Mouse (Mus musculus) 3134 (cell line): ENCODE data around the gene Eif4ebp2.

Experiments
- DNase-seq: peaks from one replicate; pipeline ENCODE4 v3.0.0-alpha.2; 2011; ENCODE audit warnings: low spot score; ENCODE audit not compliant: insufficient read length; ENCODE audit errors: extremely low read depth

The Eif4ebp2 gene

DNA sequence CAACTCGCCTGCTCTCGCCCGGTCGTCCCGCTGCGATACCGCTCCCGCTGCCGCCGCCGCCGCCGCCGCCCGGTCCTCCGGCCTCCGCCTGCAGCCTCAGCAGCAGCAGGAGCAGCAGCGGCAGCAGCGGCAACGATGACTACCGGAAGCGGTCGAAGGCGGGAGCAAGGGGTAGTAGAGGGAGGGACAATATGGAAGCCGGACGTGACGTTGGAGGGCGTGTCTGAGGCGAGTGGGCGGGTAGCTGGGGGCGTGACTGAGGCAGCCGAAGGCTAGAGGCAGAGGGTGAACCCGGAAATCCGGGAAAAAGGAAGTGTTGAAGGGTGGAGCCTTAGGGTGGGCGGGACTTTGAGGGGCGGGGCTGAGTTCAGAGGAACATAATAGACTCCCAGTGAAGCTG lies at the start of gene Eif4ebp2:
Gene Eif4ebp2, minus strand, starts transcription at position 17 of the 400 bp plus-strand sequence.
- DNase-seq = peak; percentile 97

DNA sequence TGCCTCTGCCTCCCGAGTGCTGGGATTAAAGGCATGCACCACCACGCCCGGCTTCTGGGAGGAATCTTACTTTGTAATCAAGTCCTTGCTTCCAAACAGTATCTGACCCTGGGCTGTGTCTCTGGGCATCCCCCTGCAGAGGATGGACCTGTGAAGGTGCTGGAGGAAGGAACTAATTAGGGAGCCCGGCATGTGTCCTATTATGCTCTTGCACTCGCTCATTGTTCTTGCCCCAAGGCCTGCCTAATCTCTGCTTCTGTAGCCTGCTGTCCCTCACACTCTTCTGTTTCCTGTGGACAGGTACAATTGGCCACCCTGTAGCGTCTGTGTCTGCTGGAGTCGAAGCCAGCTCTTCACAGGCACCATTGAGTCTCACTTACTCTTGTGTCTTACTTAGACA lies 48.3 kb upstream of the Eif4ebp2 start:
- DNase-seq = no peak

DNA sequence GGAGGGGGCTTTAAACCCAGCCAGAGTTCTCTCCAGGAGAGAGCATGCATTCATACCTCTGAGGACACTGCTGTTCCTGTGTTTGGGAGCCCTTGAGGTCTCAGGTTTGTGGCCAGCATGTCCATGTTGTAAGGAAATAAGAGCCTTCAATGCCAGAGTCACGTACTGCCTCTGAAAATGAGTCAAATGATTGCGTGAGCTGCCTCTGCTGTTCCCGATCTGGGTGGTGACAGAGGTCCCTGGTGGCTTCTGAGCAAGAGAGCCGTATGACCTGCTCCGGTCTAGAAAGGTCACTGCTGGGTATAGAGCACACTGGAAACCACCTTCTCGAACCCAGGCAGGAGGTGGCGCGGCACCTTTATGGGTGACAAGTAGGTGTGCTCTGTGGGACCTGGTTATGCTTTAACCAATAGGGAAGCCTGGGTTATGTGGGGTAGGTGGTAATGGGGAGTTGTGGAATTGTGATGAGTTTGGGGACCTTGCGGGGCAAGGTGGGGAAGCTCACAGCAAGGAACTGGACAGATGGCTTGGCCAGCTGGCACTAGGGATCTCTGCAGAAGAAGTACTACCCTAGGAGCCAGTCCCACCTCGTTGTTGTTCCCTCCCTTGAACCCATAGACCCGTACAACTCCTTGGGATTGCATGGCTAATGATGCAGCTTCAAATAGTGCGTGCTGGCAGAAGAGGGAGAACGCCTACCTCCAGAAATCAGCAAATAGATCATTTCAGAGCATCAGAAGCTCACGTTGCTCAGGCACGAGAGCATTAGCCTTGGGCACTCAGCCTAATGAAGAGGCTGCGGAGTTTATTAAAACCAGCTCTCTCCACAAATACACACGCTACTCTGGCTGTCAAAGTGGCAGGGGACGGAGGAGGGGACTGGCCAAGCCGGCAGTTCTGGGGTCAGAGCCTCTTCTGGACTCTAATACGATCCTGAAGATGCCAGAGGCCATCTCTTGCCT lies 47.3 kb upstream of the Eif4ebp2 start:
- no peak for DNase-seq

DNA sequence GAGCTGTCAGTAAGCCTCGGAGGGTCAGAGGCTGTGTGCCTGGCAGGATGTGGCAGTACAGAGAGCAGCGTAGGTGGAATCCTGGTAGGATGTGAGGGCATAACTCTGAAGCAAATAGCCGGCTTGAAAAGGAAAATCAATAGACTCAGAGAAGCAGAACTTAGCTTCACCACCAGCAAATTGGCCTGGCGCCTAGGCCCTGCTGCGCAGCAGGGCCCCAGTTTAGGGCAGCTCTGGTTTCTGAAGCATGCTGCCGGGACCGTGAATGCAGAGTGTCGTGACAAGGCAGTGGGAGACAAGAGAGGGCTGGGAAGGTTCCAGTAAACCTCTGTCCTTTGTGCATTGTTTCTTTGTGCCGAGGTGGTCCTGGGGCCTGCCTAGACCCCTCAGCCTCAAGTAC lies 43.8 kb upstream of the Eif4ebp2 start:
- DNase-seq = no peak

DNA sequence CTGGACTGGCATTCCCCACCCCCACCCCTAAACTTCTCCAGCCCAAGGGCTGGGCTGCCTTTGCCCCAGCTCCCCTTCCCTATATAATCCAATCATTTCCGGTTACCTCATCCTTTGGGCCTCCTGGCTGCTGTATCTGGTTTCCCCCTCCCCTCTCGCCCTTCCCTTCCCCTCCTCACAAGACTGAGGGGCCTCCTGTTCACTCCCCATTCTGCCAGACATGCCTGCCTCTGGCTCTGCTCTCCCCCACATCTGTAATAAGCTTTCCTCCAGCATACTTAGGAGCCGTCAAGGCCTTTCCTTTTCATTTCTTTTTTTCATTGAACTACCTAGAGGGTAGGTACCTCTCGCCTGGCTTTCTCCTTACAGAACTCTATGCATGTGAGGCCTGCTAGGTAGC lies 43.0 kb upstream of the Eif4ebp2 start:
- DNase-seq = no peak

DNA sequence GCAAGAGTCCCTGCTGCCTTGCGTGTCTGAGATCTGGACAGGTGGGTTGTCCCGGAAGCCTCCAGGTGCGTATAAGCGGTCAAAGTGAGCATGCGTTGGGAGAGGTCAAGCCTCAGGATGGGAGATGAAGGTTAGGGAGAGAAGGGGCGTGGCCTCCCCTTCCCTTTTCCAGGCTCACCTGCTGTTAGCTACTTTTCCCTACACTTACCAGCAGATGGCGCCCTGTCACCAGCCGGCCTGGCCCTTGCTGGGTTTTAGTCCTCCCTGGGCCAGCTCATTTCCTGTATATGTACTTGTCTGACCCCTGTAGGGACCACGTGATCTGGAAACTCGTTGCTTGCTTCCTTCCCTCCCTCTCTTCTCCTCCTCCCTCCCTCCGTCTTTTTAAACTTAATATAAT lies 39.6 kb upstream of the Eif4ebp2 start:
- DNase-seq = peak; percentile 68

DNA sequence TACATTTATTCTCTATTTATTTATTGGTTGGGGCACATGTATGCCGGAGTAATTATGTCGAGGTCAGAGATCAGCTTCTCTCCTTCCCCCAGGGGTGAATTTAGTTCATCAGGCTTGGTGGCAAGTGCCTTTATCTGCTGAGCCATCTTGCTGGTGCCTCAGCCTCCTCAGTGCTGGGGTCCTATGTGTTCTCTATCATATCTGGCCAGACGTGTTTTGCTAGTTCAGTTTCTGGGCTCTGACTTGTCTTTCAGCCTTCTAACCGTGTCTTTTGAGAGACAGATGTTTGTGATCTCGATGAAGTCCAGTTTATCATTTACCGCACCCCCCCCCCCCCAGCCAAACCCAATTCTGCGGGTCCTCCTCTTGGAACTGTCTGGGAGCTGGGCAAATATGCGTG lies 39.1 kb upstream of the Eif4ebp2 start:
- no peak for DNase-seq

DNA sequence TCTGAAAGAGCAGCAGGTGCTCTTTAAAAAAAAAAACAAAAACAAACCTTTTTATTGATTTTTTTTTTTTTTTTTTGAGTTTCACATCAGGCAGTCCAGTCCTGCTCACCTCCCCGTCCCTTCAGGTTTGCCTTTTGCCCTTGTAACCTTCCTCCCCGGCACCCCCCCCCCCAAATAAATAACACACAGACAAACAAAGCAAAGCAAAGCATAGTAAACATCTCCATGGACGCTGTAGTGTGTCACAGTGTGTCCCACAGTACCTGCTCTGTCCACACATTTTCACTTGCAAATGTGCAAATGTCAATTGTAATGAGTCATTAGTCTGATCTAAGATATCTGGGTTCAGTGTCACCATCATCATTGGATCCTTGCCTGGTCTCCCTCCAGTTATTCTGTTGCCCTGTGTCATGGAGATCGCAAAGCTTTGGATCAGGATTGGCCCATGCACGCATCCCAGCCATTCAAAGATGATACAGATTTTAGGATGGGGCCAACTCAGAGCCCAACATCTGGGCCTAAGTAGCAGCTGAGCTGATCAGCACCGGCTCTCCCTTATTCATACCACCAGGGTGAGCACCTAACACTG lies 36.2 kb upstream of the Eif4ebp2 start:
- no peak for DNase-seq

DNA sequence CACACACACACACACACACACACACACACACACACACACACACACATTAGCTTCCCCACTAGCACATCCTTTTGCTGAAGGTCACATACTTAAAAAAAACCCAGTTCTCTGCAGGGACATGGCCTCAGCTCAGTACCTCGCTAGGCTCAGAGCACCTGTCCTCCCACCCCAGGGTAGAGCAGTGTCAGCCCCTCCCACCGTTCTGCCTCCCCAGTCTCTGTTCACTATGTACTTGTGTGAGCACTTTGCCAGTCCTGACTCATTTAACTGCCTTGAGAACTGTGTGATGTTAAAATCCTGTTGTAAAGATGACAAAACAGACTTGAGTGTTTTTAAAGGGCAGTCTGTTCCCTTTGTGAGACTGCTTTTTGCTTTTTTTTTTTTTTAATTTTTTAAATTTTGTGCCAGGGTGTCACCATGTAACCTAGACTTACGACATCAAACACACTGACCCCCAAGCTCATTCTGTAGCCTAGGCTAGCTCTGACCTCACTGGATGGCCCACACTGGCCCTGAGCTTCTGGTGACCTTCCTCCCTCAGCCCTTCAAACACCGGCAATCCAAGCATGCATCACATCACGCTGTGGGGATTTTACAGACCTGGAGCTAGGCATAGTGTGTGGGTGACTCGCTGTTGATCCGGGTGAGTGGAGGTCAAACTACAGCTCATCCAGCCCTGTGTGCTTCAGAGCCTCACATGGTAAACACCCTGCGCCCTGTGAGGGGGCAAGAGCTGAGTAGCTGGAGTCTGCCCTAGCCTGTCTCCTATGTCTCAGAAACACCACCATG lies 34.3 kb upstream of the Eif4ebp2 start:
- DNase-seq = no peak

DNA sequence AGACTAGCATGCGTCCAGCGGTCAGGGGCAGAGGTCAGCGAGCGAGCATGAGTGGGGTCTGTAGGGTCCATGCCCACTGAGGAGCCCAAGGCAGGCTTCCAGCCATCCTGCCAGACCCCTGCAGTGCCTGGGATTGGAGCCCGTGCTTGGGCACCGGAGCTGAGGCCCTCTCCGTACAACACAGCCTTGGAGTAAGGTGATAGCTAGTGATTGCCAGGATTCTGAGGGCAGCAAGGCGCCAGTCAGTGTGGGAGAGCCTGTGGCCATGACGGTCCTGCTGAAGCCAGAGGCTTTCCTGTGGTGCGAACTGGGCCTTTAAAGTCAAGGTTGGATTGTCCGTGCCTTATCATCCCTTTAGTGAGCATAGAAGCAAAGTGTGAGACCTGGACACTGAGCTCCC lies 32.3 kb upstream of the Eif4ebp2 start:
- DNase-seq = no peak

DNA sequence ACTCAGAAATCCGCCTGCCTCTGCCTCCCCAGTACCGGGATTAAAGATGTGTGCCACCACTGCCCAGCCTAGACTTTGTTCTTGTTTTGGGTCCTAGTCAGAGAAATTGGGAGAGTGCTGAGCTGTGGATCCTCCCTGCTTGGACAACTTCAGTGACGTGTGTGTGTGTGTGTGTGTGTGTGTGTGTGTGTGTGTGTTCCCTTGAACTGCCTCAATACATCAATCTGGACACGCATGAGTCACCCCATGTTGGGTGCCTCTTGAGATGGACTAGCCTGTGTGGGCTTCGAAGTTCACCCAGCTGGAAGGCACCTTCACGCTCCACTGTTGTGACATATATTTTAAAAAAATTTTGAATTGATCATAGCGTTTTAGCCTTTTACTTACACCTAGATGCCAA lies 30.3 kb upstream of the Eif4ebp2 start:
- no peak for DNase-seq

DNA sequence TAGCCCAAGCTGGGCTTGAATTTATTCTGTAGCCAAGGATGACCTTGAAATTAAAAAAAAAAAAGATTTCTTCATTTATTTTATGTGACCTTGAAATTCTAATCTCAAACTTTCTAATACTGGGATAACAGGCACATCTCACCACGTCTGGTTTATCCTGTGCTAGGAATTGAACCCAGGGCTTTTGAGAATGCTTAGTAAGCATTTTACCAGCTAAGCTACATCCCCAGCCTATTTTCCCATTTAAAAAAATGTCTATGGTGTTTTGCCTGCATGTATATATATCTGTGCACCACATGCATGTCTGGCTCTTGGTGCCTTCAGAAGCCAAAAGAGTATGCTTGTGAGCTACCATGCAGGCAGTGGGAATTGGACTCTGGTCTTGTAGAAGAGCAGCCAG lies 28.0 kb upstream of the Eif4ebp2 start:
- no peak for DNase-seq

DNA sequence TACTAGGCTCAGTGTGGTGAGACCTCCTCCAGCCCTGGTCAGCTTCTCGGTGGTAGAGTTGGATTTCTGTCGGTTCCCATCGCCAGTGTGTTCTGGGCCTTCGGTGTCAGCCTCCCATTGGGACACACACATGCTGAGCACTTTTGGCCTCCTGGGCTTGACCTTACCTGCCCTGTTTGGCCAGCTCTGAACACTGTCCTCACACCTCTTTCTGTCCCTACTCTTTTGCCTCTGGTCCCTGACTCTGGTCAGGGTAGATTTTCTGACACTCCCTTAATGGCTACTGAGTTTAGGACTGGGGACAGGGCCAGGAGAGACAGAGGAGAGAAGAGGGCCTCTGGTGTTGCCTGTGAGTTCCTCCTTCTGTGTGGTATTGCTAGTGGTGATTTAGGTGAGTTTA lies 27.5 kb upstream of the Eif4ebp2 start:
- no peak for DNase-seq

DNA sequence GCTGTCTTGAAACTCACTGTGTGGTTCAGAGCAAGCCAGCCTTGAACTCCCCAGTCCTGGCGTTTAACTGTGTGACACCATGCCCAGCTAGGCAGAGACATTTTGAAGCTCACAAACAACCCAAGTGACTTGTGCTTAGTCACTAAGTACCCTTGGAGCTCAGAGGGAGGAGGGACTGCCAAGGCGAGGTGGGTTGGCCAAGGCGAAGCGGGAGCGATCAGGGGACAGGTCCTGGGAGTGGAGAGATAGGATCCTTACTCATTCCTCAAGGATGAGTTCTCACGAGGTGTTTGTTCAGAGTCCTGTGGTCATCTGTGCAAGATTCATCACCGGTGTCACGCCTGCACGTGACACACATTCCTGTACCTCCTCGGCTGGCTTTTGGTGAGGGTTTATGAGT lies 27.0 kb upstream of the Eif4ebp2 start:
- DNase-seq = no peak

DNA sequence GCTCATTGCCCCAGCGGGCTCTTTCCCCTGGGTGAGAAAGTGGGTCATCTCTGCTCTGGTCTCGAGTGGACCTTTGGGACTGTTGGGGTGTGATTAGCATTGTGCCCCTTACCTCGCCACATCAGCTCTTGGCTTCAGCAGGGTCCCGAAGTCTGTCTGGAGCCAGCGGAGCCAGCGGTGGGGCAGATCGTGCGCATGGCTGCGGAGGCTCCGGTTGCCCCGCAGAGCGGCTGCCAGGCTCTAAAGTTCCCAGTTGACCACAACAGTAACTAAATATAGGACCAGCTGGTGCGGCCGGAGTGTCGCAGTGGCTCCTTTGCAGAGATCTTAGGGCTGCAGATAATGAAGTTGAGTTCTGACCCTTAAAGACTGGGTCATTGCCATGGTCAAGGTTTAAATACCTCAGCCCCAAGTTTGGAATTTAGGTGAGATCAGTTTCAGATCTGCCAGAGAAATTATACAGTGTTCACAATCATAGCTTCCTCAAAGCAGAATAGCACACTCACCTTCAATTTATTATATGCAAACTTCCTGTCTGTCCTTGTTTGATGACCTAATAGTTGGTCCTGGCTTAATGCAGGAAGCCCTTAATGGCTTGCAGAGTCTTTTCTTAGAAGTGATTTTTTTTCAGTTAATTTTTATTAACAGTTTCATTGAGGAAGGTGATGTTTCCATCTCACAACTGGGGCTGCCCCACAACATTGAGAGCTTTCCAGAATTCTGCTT lies 24.1 kb upstream of the Eif4ebp2 start:
- no peak for DNase-seq

DNA sequence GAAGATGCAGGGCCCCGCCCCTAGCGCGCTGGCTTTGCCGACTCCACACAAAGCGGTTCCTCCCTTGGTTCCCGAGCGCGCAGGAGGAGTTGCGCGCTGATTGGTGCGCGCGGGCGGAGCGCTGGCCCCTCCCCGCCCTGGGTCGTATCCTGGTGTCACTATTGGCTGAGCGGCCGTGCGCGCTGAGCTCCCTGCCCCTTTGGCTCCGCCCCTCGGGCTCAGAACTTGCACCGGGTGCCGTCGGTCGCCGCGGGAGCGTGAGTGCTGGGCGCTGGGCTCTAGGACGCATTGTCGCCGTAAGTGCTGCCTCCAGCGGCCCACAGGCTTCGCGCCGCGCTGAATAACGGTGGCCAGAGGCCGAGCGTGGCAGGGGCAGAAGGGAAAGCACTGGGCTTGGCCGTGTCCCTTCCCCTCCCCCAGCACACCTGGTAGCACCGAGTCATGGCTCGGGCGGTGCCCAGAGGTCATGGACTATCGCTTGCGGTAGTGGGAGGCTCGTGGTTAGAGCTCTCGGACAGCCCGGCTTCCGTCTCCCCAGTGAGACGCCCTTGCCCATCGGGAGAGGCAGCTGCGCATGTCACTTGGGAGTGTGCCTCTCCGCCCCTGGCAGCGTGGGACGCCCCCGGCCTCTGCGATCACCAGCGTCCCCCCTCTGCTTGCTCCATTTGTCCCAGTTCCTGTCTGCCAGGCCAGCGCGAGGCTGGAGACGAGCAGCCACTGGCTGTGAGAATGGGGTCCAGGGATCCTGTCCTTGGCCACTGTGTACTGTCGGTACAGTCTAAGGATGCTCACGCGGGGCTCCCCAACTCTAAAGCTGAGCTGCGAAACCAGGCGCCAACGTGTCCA lies 23.4 kb upstream of the Eif4ebp2 start, which contains the start of gene Lrrc20:
Gene Lrrc20, plus strand, starts transcription at position 208 of the 846 bp plus-strand sequence.
- peak; percentile 98 for DNase-seq

DNA sequence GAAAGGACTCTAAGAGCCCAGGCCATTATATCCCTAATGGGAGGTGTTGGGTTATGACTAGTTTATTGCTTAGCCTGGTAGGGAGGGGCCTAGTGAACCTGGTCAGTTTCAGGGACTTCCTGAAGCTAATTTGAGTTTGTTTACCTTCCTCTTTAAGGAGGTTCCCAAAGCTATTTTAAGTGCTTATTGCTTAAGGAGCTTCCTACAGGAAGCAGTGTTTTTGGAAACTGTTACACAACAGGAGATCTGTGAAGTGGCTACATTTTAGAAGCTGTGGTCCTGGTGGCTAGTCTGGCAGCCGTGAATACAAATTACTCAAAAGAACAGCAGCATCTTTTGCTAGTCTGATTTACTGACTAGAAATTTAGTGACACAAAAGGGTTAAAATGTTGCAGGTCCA lies 21.9 kb upstream of the Eif4ebp2 start:
- no peak for DNase-seq

DNA sequence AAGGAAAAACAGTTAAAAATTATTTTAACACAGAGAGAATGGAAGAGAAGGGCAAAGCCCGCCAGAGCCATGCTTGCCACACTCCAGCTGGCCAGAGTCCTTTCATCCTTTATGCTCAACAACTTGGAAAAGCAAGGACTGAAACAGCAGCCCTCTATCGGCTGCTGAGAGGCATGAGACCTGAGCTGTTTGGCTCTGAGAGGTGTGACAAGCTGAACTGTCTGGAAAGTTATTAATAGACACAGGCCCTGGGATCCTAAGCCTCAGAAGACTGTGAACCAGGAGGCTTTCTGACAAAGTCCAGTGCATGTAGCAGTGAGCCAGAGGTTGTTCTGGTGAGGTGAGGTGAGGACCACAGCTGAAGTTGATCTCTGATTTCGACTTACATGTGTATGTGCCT lies 21.2 kb upstream of the Eif4ebp2 start:
- DNase-seq = no peak

DNA sequence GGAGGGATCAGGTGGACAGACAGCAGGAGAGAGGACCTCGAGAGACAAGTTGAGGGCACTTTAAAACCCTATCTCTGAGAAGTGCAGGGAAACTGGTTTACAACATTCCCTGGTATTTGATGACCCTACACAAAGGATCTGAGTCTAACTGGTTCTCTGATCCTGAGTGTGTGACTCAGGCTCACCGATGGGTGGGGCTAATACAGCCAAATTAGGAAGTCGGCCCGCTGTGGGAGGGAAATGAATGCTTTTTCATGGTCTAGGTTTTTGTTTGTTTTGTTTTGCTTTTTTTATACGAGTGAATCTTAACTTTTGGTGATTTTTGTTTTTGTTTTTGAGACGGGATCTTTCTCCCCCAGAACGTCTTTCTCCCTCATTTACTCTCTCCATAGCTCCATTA lies 16.4 kb upstream of the Eif4ebp2 start:
- peak; percentile 66 for DNase-seq

DNA sequence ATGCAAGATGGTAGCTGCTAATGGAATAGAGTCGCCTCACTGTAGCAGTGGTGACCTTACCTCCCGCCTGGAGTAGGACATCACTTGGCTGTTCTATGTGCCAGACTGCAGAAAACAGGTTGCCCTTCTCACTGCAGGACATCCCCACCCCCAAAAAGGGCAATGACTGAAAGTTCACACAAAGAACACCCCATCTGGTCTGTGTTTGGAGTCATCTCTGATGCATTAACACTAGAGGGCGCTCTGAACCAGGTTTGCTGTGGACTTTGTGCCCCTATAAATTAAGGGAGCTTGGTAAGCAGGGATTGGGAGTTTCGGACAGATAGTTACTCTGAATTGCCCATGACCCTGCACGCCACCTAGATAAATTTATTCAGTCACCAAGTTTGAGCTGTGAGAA lies 14.4 kb upstream of the Eif4ebp2 start:
- no peak for DNase-seq
